Mouse (Mus musculus) midbrain, embryonic 16.5 days (tissue): Measurements from ENCODE around the gene Ndufb3. TPM values are rescaled to one million over a fixed set of nuclear protein-coding genes. Genes with fewer than 3 reads are reported as not detected.

Source experiments
- ATAC-seq: fragments of 200-750 bp; cut with Nextera tagmentation; 2 replicates; pipeline ENCODE4 v1.8.0; 2017; ENCODE audit warnings: moderate TSS enrichment
- H3K27ac ChIP-seq: fragments of 300-500 bp; sonication (generic); 2 replicates; pipeline ENCODE4 v1.5.1; 2014; ENCODE audit warnings: mild to moderate bottlenecking, low read length, mixed read lengths
- H3K27me3 ChIP-seq: fragments of 300-500 bp; sonication (generic); 2 replicates; pipeline ENCODE4 v1.6.1; 2014; ENCODE audit warnings: low read depth, low read length, mixed read lengths; ENCODE audit not compliant: control insufficient read depth, insufficient read depth
- H3K36me3 ChIP-seq: fragments of 300-500 bp; sonication (generic); 2 replicates; pipeline ENCODE4 v1.6.1; 2014; ENCODE audit warnings: mild to moderate bottlenecking, low read length, moderate library complexity, mixed read lengths; ENCODE audit not compliant: control insufficient read depth, insufficient read depth
- H3K4me1 ChIP-seq: fragments of 300-500 bp; sonication (generic); 2 replicates; pipeline ENCODE4 v1.6.1; 2014; ENCODE audit warnings: mild to moderate bottlenecking, low read length, mixed read lengths; ENCODE audit not compliant: control insufficient read depth, insufficient read depth
- H3K4me2 ChIP-seq: fragments of 300-500 bp; sonication (generic); 2 replicates; pipeline ENCODE4 v1.6.1; 2014; ENCODE audit warnings: mild to moderate bottlenecking, low read length, mixed read lengths
- H3K4me3 ChIP-seq: fragments of 300-500 bp; sonication (generic); 2 replicates; pipeline ENCODE4 v1.5.1; 2014; ENCODE audit warnings: low read depth, mild to moderate bottlenecking, low read length, moderate library complexity, mixed read lengths
- H3K9ac ChIP-seq: fragments of 300-500 bp; sonication (generic); 2 replicates; pipeline ENCODE4 v1.6.1; 2014; ENCODE audit warnings: low read depth, low read length, mixed read lengths
- H3K9me3 ChIP-seq: fragments of 300-500 bp; sonication (generic); replicated peaks from 2 replicates; pipeline ENCODE4 v1.6.1; 2014; ENCODE audit warnings: mild to moderate bottlenecking, low read length, mixed read lengths; ENCODE audit not compliant: control insufficient read depth, poor library complexity, severe bottlenecking
- WGBS: fragments of 180-500 bp; shearing (Covaris S2); extraction: QIAGEN DNeasy Blood & Tissue Kit; methylation state at CpG from one replicate; pipeline ENCODE4 v1.1.7; 2014; 5-methylcytosine and 5-hydroxymethylcytosine counted together
- polyA plus RNA-seq: library from polyadenylated mRNA; unstranded; fragments of >200 nt; fragmentation: Nextera tagmentation; extraction: Ambion mirVana; gene quantifications from 2 replicates; pipeline ENCODE4 v1.2.1, GENCODE M21; 2015

Gene Ndufb3
- polyA plus RNA-seq, 1 experiment from 2014 or later = 175 TPM

GRCm38 (mm10) chr1:58613786-58614185 lies 27.6 kb downstream of the Ndufb3 start:
- Histone ChIP-seq H3K27ac (no peak overlapping the region), H3K36me3 (no peaks in the 10 kb centered on the region)
- ATAC-seq = no peak

GRCm38 (mm10) chr1:58614424-58614823 lies 28.2 kb downstream of the Ndufb3 start:
- Histone ChIP-seq H3K9ac (no peak overlapping the region), H3K27me3 (no peaks in the 10 kb centered on the region), H3K4me1 (no peaks in the 10 kb centered on the region), H3K9me3 (no peaks in the 10 kb centered on the region), H3K4me2 (no peak overlapping the region), H3K27ac (no peak overlapping the region), H3K36me3 (no peaks in the 10 kb centered on the region), H3K4me3 (no peak overlapping the region)
- ATAC-seq = no peak
- WGBS = 69% methylated on average over 3 of the region's 3 CpGs

More at GRCm38 (mm10) chr1:58613786-58614185, 27.6 kb downstream of the Ndufb3 start:
- H3K27me3 ChIP-seq = no peaks in the 10 kb centered on the region
- H3K4me2 ChIP-seq = no peak overlapping the region
- 82% methylated on average over 6 of the region's 6 CpGs for WGBS
- no peaks in the 10 kb centered on the region for H3K9me3 ChIP-seq
- no peaks in the 10 kb centered on the region for H3K4me1 ChIP-seq
- no peak overlapping the region for H3K9ac ChIP-seq
- H3K4me3 ChIP-seq = no peak overlapping the region

- Histone ChIP-seq H3K9ac (no peak overlapping the region), H3K27me3 (no peaks in the 10 kb centered on the region), H3K4me2 (no peak overlapping the region), H3K4me3 (no peak overlapping the region), H3K27ac (no peak overlapping the region), H3K4me1 (no peaks in the 10 kb centered on the region), H3K9me3 (no peaks in the 10 kb centered on the region), H3K36me3 (no peaks in the 10 kb centered on the region)
- 84% methylated on average over 4 of the region's 4 CpGs for WGBS
- ATAC-seq = no peak
Observed at GRCm38 (mm10) chr1:58615146-58615545, 29.0 kb downstream of the Ndufb3 start.

- H3K4me3 ChIP-seq = no peak overlapping the region
- WGBS = 80% methylated on average over 3 of the region's 3 CpGs
- no peaks in the 10 kb centered on the region for H3K4me1 ChIP-seq
- H3K36me3 ChIP-seq = no peaks in the 10 kb centered on the region
- no peak for ATAC-seq
- no peaks in the 10 kb centered on the region for H3K27me3 ChIP-seq
- H3K9ac ChIP-seq = no peak overlapping the region
- H3K9me3 ChIP-seq = no peaks in the 10 kb centered on the region
- no peak overlapping the region for H3K4me2 ChIP-seq
- H3K27ac ChIP-seq = no peak overlapping the region
Observed at GRCm38 (mm10) chr1:58616176-58616575, 30.0 kb downstream of the Ndufb3 start.

- H3K9ac ChIP-seq = no peak overlapping the region
- H3K4me2 ChIP-seq = no peak overlapping the region
- no peak overlapping the region for H3K4me3 ChIP-seq
- H3K36me3 ChIP-seq = no peaks in the 10 kb centered on the region
- H3K4me1 ChIP-seq = no peaks in the 10 kb centered on the region
- ATAC-seq = no peak
- H3K27ac ChIP-seq = no peak overlapping the region
- WGBS = 47% methylated on average over 5 of the region's 5 CpGs
- H3K9me3 ChIP-seq = no peaks in the 10 kb centered on the region
- no peaks in the 10 kb centered on the region for H3K27me3 ChIP-seq
Observed at GRCm38 (mm10) chr1:58617076-58617475, 30.9 kb downstream of the Ndufb3 start.

GRCm38 (mm10) chr1:58617978-58618668 lies 31.9 kb downstream of the Ndufb3 start:
- H3K9me3 ChIP-seq = no peaks in the 10 kb centered on the region
- no peak overlapping the region for H3K4me2 ChIP-seq
- WGBS = 77% methylated on average over 6 of the region's 6 CpGs
- H3K9ac ChIP-seq = no peak overlapping the region
- H3K4me3 ChIP-seq = no peak overlapping the region
- H3K27ac ChIP-seq = no peak overlapping the region
- ATAC-seq = no peak
- H3K4me1 ChIP-seq = no peaks in the 10 kb centered on the region
- no peaks in the 10 kb centered on the region for H3K36me3 ChIP-seq
- no peaks in the 10 kb centered on the region for H3K27me3 ChIP-seq

- no peaks in the 10 kb centered on the region for H3K36me3 ChIP-seq
- H3K4me2 ChIP-seq = no peak overlapping the region
- H3K27me3 ChIP-seq = no peaks in the 10 kb centered on the region
- H3K4me3 ChIP-seq = no peak overlapping the region
- H3K9ac ChIP-seq = no peak overlapping the region
- H3K4me1 ChIP-seq = no peaks in the 10 kb centered on the region
- no peak overlapping the region for H3K27ac ChIP-seq
- ATAC-seq = no peak
- WGBS = 88% methylated on average over 2 of the region's 2 CpGs
- no peaks in the 10 kb centered on the region for H3K9me3 ChIP-seq
Observed at GRCm38 (mm10) chr1:58618766-58619165, 32.6 kb downstream of the Ndufb3 start.

- no peaks in the 10 kb centered on the region for H3K4me1 ChIP-seq
- no peak overlapping the region for H3K9ac ChIP-seq
- no peak overlapping the region for H3K4me2 ChIP-seq
- no peak for ATAC-seq
- H3K4me3 ChIP-seq = no peak overlapping the region
- H3K36me3 ChIP-seq = no peaks in the 10 kb centered on the region
- no peak overlapping the region for H3K27ac ChIP-seq
- no peaks in the 10 kb centered on the region for H3K9me3 ChIP-seq
- H3K27me3 ChIP-seq = no peaks in the 10 kb centered on the region
- WGBS = 90% methylated on average over 3 of the region's 3 CpGs
Observed at GRCm38 (mm10) chr1:58621251-58621650, 35.1 kb downstream of the Ndufb3 start.

- no peak overlapping the region for H3K4me3 ChIP-seq
- no peak overlapping the region for H3K4me2 ChIP-seq
- H3K9me3 ChIP-seq = no peaks in the 10 kb centered on the region
- no peaks in the 10 kb centered on the region for H3K27me3 ChIP-seq
- 65% methylated on average over 7 of the region's 7 CpGs for WGBS
- 0 out of 2 replicates have a peak, but pooled peaks have one; percentile 21 for ATAC-seq
- H3K27ac ChIP-seq = no peak overlapping the region
- no peaks in the 10 kb centered on the region for H3K4me1 ChIP-seq
- no peaks in the 10 kb centered on the region for H3K36me3 ChIP-seq
- H3K9ac ChIP-seq = no peak overlapping the region
Observed at GRCm38 (mm10) chr1:58621996-58622748, 36.0 kb downstream of the Ndufb3 start.
